Mouse (Mus musculus): Measurements from ENCODE around the gene 2700081O15Rik. TPM values are rescaled to one million over a fixed set of nuclear protein-coding genes. Genes with fewer than 3 reads are reported as not detected.
A peak's percentile ranks its signal among the peaks of the same experiment; 100 is the strongest.

Gene 2700081O15Rik
- polyA plus RNA-seq, 1 experiment from 2014 or later: 0.61 TPM

DNA sequence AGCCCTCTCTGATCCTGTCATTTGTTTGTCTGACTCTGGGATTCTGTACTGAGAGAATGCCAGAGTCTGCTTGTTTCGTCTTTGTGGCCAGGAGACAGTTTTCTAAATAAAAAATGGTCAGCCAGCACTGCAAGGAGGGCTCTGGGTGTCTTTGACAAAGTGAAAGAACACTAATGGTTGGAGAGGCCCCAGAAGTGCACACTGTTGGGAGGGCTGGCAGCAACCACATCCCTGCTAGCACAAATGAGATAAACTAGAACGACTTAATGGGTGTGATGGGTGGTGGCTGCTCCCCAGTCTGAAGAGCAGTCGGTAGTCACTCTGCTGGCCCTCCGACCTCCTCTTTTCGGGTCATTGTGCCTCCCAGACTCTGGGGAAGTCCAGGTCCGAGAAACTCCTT lies 1.7 kb downstream of the 2700081O15Rik start:
- Histone ChIP-seq H3K27ac (ENCODE audit: low read length) (no peak overlapping the region), H3K9ac (ENCODE audit: low read depth, low read length) (peak overlapping the region; percentile 25), H3K4me3 (ENCODE audit: low read depth, low read length) (peak overlapping the region; percentile 42), H3K9me3 (replicated peaks; ENCODE audit: control insufficient read depth, low read length) (no peaks in the 10 kb centered on the region), H3K4me2 (ENCODE audit: low read depth, low read length) (peak overlapping the region; percentile 92), H3K27me3 (ENCODE audit: control insufficient read depth, insufficient read depth, low read depth, low read length) (peaks cover 17% of the 10 kb centered on the region), H3K4me1 (ENCODE audit: control insufficient read depth, low read depth, low read length) (peaks cover 36% of the 10 kb centered on the region), H3K36me3 (ENCODE audit: control insufficient read depth, insufficient read depth) (no peaks in the 10 kb centered on the region)
- 0 out of 2 replicates have a peak, but pooled peaks have one; percentile 8 for ATAC-seq (ENCODE audit: low read depth)
- 12% methylated on average over 6 of the region's 6 CpGs for WGBS (ENCODE audit: insufficient replicate concordance)

DNA sequence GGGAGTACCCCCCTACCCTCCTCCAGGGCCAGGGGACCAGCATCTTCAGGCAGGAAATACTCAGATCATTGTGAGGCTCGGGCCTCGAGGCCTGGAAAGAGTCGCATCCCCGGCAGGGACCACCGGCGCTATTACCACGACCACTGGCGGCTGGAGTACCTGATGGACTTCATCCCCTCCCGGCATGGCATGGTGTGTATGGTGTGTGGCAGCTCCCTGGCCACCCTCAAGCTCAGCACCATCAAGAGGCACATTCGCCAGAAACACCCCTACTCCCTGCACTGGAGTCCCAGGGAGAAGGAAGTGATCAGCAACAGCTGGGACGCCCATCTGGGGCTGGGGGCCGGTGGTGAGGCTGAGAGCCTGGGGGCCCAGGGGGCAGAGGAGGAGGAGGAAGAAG lies 2.7 kb downstream of the 2700081O15Rik start:
- ATAC-seq (ENCODE audit: low read depth): no peak
- WGBS (ENCODE audit: insufficient replicate concordance): 62% methylated on average over 12 of the region's 12 CpGs
- Histone ChIP-seq H3K36me3 (ENCODE audit: control insufficient read depth, insufficient read depth) (no peaks in the 10 kb centered on the region; the same call in 1 of the 2 replicates), H3K27ac (ENCODE audit: low read length) (no peak overlapping the region), H3K9me3 (replicated peaks; ENCODE audit: control insufficient read depth, low read length) (no peaks in the 10 kb centered on the region), H3K9ac (ENCODE audit: low read depth, low read length) (no peak overlapping the region), H3K4me3 (ENCODE audit: low read depth, low read length) (no peak overlapping the region), H3K4me2 (ENCODE audit: low read depth, low read length) (no peak overlapping the region), H3K27me3 (ENCODE audit: control insufficient read depth, insufficient read depth, low read depth, low read length) (peaks cover 17% of the 10 kb centered on the region), H3K4me1 (ENCODE audit: control insufficient read depth, low read depth, low read length) (peaks cover 36% of the 10 kb centered on the region)

DNA sequence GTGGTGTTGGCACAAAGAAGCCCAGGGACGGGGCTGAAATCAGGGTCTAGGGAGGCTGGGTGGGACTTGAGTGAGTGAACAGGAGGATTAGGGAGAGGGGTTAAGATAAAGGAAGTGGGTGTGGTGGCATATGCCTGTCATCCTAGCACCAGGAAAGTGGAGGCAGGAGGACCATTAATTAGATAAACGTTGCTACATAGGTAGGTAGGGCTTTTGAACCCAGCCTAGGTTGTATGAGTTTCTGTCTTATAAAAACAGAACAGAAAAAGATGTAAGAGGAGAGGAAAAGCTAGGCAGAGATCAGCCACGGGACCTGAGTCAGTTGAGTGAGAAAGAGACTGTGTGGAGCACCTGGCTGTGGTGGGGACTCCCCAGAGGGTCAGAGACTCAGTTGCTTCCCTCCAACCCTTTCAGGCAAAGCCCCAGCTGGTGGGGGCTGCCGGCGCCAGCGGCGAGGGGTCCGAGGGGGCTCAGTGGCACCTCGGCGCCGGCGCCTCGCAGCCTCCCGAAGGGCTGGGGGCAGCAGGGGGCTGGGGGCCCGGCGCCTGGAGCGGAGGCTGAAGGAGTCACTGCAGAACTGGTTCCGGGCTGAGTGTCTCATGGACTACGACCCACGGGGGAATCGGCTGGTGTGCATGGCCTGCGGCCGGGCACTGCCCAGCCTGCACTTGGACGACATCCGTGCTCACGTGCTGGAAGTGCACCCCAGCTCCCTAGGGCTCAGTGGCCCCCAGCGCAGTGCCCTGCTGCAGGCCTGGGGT lies 3.6 kb downstream of the 2700081O15Rik start:
- Histone ChIP-seq H3K4me1 (ENCODE audit: control insufficient read depth, low read depth, low read length) (peaks cover 36% of the 10 kb centered on the region), H3K27me3 (ENCODE audit: control insufficient read depth, insufficient read depth, low read depth, low read length) (peaks cover 13% of the 10 kb centered on the region), H3K9me3 (replicated peaks; ENCODE audit: control insufficient read depth, low read length) (no peaks in the 10 kb centered on the region), H3K36me3 (ENCODE audit: control insufficient read depth, insufficient read depth) (no peaks in the 10 kb centered on the region; the same call in none of the 2 replicates), H3K4me3 (ENCODE audit: low read depth, low read length) (no peak overlapping the region), H3K9ac (ENCODE audit: low read depth, low read length) (no peak overlapping the region), H3K4me2 (ENCODE audit: low read depth, low read length) (no peak overlapping the region), H3K27ac (ENCODE audit: low read length) (no peak overlapping the region)
- WGBS (ENCODE audit: insufficient replicate concordance): 78% methylated on average over 27 of the region's 27 CpGs
- no peak for ATAC-seq (ENCODE audit: low read depth)

DNA sequence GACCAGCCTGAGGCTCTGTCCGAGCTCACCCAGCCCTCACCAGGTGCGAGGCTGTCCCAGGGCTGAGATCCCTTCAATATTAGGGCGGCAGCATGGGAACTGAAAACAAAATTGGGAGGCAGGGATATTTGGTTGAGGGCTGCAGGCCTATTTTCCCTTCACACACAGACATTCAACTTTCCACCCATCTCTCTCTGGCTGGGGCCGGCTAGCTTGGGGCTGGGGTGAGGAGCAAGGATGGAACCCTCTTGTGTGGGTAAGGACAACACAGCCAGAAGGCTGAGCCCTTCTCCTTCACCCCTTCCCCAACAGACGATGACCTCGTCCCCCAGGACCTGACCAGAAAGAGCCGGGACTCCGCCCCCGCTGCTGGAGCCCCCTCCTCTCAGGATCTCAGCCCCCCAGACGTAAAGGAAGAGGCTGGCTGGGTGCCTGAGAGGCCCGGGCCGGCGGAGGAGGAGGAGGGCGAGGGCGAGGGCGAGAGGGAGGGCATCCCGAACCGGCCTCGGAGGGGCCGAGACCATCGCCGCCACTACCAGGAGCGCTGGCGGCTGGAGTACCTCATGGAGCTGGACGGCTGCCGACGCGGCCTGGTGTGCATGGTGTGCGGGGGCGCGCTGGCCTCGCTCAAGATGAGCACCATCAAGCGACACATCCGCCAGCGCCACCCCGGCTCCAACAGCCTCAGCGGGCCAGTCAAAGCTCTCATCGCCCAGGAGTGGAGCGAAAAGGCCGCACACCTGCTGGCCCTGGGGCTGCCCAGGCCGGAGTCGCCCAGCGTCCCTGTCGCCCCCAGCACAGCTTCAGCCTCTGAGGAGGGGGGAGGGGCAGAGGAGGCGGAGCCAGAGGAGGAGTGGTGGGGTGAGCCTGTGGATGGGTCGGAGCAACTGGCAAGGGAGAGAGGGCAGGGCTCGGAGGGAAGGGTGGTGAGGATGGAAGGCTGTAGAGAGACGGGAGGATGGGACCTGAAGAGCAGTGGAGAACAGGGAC lies 4.5 kb downstream of the 2700081O15Rik start:
- no peak overlapping the region for H3K27ac ChIP-seq (ENCODE audit: low read length)
- peaks cover 31% of the 10 kb centered on the region for H3K4me1 ChIP-seq (ENCODE audit: control insufficient read depth, low read depth, low read length)
- H3K4me3 ChIP-seq (ENCODE audit: low read depth, low read length): no peak overlapping the region
- H3K27me3 ChIP-seq (ENCODE audit: control insufficient read depth, insufficient read depth, low read depth, low read length): peaks cover 4% of the 10 kb centered on the region
- H3K9ac ChIP-seq (ENCODE audit: low read depth, low read length): no peak overlapping the region
- H3K9me3 ChIP-seq (replicated peaks; ENCODE audit: control insufficient read depth, low read length): no peaks in the 10 kb centered on the region
- H3K36me3 ChIP-seq (ENCODE audit: control insufficient read depth, insufficient read depth): peaks cover 6% of the 10 kb centered on the region
- WGBS (ENCODE audit: insufficient replicate concordance): 68% methylated on average over 47 of the region's 48 CpGs
- H3K4me2 ChIP-seq (ENCODE audit: low read depth, low read length): peak overlapping the region; percentile 39
- no peak for ATAC-seq (ENCODE audit: low read depth)

- 72% methylated on average over 32 of the region's 35 CpGs for WGBS (ENCODE audit: insufficient replicate concordance)
- Histone ChIP-seq H3K4me2 (ENCODE audit: low read depth, low read length) (peak overlapping the region; percentile 39), H3K27ac (ENCODE audit: low read length) (no peak overlapping the region), H3K9ac (ENCODE audit: low read depth, low read length) (no peak overlapping the region), H3K27me3 (ENCODE audit: control insufficient read depth, insufficient read depth, low read depth, low read length) (no peaks in the 10 kb centered on the region), H3K36me3 (ENCODE audit: control insufficient read depth, insufficient read depth) (peaks cover 7% of the 10 kb centered on the region), H3K9me3 (replicated peaks; ENCODE audit: control insufficient read depth, low read length) (no peaks in the 10 kb centered on the region), H3K4me1 (ENCODE audit: control insufficient read depth, low read depth, low read length) (peaks cover 30% of the 10 kb centered on the region), H3K4me3 (ENCODE audit: low read depth, low read length) (peak overlapping the region; percentile 26)
- ATAC-seq (ENCODE audit: low read depth): 0 out of 2 replicates have a peak, but pooled peaks have one; percentile 2
Observed at GRCm38 (mm10) chr19:7422656-7423027, 5.2 kb downstream of the 2700081O15Rik start.

- Histone ChIP-seq H3K36me3 (ENCODE audit: control insufficient read depth, insufficient read depth) (peaks cover 10% of the 10 kb centered on the region), H3K4me2 (ENCODE audit: low read depth, low read length) (peak overlapping the region; percentile 39), H3K27ac (ENCODE audit: low read length) (no peak overlapping the region), H3K27me3 (ENCODE audit: control insufficient read depth, insufficient read depth, low read depth, low read length) (no peaks in the 10 kb centered on the region), H3K9me3 (replicated peaks; ENCODE audit: control insufficient read depth, low read length) (no peaks in the 10 kb centered on the region), H3K4me1 (ENCODE audit: control insufficient read depth, low read depth, low read length) (peaks cover 28% of the 10 kb centered on the region), H3K9ac (ENCODE audit: low read depth, low read length) (no peak overlapping the region), H3K4me3 (ENCODE audit: low read depth, low read length) (peak overlapping the region; percentile 26)
- 68% methylated on average over 51 of the region's 51 CpGs for WGBS (ENCODE audit: insufficient replicate concordance)
- ATAC-seq (ENCODE audit: low read depth): peak; percentile 66
Observed at GRCm38 (mm10) chr19:7423028-7423655, 5.7 kb downstream of the 2700081O15Rik start.

DNA sequence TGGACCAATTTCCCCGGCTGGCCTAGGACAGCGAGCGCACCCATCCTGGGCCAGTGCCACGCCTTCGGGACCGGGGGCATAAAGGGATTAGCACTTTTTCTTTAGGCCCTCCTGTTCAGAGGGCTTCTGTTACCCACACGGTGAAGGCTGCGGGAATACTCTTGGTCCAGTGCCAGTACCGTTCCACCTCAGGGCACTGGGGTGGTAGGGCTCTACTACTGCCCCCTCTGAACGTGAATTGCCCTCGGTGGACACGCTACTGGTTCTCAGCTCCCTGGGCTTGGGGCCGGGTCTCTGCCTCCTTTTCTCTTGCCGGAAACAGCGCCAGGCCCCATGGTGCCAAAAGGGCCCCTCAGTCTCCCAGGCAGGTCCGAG lies 6.2 kb downstream of the 2700081O15Rik start:
- Histone ChIP-seq H3K9me3 (replicated peaks; ENCODE audit: control insufficient read depth, low read length) (no peaks in the 10 kb centered on the region), H3K36me3 (ENCODE audit: control insufficient read depth, insufficient read depth) (peaks cover 14% of the 10 kb centered on the region), H3K9ac (ENCODE audit: low read depth, low read length) (no peak overlapping the region), H3K27ac (ENCODE audit: low read length) (no peak overlapping the region), H3K27me3 (ENCODE audit: control insufficient read depth, insufficient read depth, low read depth, low read length) (no peaks in the 10 kb centered on the region), H3K4me3 (ENCODE audit: low read depth, low read length) (no peak overlapping the region), H3K4me2 (ENCODE audit: low read depth, low read length) (peak overlapping the region; percentile 39; the same call in 1 of the 2 replicates), H3K4me1 (ENCODE audit: control insufficient read depth, low read depth, low read length) (peaks cover 23% of the 10 kb centered on the region)
- 77% methylated on average over 16 of the region's 16 CpGs for WGBS (ENCODE audit: insufficient replicate concordance)
- ATAC-seq (ENCODE audit: low read depth): no peak

GRCm38 (mm10) chr19:7424131-7424530 lies 6.7 kb downstream of the 2700081O15Rik start:
- Histone ChIP-seq H3K4me1 (ENCODE audit: control insufficient read depth, low read depth, low read length) (peaks cover 18% of the 10 kb centered on the region), H3K27me3 (ENCODE audit: control insufficient read depth, insufficient read depth, low read depth, low read length) (no peaks in the 10 kb centered on the region), H3K4me3 (ENCODE audit: low read depth, low read length) (no peak overlapping the region), H3K36me3 (ENCODE audit: control insufficient read depth, insufficient read depth) (peaks cover 14% of the 10 kb centered on the region), H3K27ac (ENCODE audit: low read length) (no peak overlapping the region), H3K9ac (ENCODE audit: low read depth, low read length) (no peak overlapping the region), H3K4me2 (ENCODE audit: low read depth, low read length) (no peak overlapping the region), H3K9me3 (replicated peaks; ENCODE audit: control insufficient read depth, low read length) (no peaks in the 10 kb centered on the region)
- ATAC-seq (ENCODE audit: low read depth): no peak
- WGBS (ENCODE audit: insufficient replicate concordance): 74% methylated on average over 7 of the region's 7 CpGs
